Mouse (Mus musculus) forebrain, embryonic 14.5 days (tissue): ENCODE data around the gene Sec61a1. TPM values are rescaled to one million over a fixed set of nuclear protein-coding genes. Genes with fewer than 3 reads are reported as not detected.

ENCODE experiments used
- polyA plus RNA-seq: library from polyadenylated mRNA; unstranded; fragments of >200 nt; fragmentation: Nextera tagmentation; extraction: Ambion mirVana; gene quantifications from 2 replicates; pipeline ENCODE4 v1.2.1, GENCODE M21; 2014

The Sec61a1 gene
- polyA plus RNA-seq, 1 experiment from 2014 or later, result 131 TPM

Other genes starting within 250 kb of the Sec61a1 start
- gene Eefsec, start 72.4 kb downstream of the Sec61a1 start, polyA plus RNA-seq, result 30.5 and 33.1 TPM in 2 replicates
- gene Ruvbl1, start 53.5 kb downstream of the Sec61a1 start, polyA plus RNA-seq, result 145 and 146 TPM in 2 replicates
- 0.20 TPM in 1 of 2 replicates, not detected in the other for gene Kbtbd12, start 119.0 kb upstream of the Sec61a1 start, polyA plus RNA-seq
- gene Mgll, start 205.5 kb upstream of the Sec61a1 start, polyA plus RNA-seq, result 19.3 and 23.1 TPM in 2 replicates